Mouse (Mus musculus): ENCODE results near the gene Gna11.
A peak's percentile ranks its signal among the peaks of the same experiment; 100 is the strongest.

Gene Gna11

DNA sequence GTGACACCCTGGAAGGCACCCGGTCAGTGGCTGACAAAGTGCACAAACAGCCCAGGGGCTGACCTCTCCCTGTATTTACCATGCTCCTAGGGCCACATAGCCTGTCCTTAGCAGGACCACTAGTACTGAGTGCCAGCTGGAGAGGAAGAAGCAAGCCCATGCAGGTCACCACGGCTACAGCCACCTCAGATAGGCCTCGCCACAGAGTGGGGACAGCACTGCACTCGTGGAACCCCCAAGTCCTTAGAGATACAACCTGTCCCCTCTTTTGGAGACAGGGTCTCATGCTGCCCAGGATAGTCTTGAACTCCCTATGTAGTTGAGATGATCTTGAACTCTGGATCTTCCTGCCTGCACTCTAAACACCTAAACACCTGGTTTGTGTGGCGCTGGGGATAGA is 3.6 kb downstream of the Gna11 start:
- DNase-seq = no peak

DNA sequence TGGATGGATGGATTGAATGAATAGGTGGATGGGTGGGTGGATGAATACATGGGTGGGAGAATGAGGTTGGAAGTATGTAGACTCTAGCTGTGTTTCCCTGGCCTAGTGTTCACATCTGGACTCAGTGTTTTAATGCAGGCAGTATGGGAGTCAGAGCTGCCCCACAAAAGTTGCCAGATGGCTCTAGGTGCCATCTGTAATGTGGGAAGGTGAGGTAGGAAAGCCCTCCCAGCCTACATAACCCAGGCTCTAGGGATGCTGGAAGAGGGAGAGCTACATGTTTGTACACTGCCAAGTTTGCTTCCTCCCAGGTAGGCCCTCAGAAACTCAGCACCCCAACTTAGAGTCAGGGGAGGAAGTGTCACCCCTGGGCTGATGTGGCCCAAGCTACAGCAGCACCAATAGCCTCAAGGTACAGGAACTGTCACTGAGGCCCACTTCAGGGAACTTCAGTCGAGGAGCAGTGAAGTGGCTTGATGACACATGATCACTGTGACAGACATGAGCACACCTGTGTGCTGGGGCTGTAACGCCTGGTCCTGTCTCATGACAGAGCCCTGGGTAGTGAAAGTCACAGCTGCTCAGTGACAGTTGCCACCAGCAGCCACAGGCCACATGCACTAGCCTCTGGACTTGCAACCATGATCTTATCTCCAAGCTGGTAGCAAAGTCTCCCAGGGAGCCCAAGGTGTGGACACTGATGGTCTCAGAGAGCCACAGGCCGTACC is 6.5 kb downstream of the Gna11 start:
- DNase-seq = no peak

DNA sequence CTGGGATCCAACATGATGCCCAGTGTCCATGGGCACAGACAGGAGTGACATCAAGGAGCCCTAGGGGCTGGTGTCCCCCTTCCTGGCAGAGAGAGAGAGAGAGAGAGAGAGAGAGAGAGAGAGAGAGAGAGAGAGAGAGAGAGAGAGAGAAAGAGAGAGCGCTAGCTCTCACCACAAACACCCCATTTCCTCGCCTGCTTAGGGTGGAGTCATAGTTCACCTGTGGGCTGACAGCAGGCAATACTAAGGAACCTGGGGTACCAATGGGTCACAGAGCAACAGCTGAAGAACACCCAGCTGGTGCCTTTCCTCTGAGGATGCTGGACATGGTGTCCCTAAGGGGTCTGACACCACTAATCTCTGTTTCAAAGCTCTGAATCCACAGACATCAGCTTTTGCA is 7.6 kb downstream of the Gna11 start:
- DNase-seq = no peak

DNA sequence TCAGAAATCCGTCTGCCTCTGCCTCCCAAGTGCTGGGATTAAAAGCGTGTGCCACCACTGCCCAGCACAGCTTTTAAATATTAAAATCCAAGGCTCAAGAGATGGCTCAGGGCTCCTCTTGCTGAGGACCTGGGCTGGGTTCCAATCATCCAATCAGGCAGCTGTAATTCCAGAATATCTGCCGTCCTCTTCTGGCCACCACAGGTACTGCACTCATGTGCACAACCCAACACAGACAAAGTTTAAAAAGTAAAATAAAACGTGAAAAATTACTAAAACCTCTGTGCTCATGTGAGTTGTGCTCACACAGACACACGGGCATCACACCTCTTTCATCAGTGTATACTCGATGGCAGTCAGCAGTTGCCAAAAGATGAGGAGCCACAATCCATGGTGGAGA is 8.3 kb downstream of the Gna11 start:
- DNase-seq = no peak

DNA sequence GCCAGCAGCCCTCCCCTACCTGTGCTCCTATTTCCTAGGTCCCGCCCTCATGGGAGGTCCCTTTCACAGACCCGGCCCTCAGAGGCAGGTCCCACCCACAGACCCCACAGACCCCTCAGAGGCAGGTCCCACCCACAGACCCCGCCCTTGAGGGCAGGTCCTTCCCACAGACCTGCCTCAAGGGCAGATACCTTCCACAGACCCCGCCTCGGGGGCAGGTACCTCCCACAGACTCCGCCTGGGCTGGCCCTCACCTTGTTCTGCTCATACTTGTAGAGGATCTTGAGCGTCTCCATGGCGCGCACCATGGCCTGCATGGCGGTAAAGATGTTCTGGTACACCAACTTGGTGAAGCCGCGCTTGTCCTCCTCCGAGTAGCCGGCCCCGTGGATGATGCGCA is 10.2 kb downstream of the Gna11 start:
- DNase-seq = no peak

DNA sequence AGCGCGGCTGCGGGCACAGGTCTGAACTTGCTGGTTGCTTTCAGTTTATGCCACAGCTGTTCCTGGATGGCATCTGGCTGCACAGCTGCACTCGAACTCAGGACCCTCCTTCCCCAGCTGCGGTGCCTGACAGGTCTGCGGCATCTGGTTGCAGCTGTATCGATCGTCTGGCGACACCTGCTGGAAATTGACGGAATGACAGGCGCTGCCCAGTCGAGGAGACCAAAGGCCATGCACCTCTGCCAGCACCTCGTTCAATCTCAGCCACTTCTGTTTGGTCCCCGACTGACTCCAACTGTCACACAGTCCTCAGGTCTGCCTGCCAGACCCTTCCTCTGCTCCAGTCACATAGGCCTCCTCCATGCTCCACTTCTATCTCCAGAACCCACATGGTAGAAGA is 18.2 kb downstream of the Gna11 start:
- DNase-seq = no peak

DNA sequence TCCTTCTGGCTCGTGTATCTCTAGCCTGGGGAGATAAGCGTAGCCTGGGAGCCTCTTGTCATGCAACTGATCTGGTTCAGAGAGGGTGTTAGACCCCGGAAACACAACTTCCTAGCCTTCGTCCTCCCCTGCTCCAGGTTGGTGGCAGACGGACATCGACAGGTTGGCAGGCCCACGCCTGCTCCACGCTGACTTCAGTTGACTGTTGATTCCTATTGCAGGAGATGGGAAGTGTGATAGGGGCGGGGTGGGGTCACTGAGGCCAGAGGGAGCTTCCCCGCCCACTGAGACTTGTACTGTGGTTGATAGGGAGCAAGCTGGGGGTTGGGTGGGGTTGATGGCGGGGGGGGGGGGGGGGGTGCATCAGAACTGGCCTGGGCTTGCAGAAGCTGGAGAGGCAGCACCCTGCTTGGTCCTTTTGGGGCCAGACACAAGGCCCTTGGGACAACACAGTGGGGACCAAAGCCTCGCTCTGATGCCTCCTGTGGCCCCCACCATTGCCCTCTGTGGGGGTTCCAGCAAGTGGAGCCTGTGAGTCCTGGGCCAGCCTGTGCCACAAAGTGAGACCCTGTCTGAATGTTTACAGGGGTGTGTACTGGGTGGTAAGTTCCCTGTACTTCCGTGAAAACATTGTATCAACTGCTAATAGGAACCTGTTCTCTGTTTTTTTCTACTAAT is 19.8 kb downstream of the Gna11 start:
- DNase-seq = no peak

DNA sequence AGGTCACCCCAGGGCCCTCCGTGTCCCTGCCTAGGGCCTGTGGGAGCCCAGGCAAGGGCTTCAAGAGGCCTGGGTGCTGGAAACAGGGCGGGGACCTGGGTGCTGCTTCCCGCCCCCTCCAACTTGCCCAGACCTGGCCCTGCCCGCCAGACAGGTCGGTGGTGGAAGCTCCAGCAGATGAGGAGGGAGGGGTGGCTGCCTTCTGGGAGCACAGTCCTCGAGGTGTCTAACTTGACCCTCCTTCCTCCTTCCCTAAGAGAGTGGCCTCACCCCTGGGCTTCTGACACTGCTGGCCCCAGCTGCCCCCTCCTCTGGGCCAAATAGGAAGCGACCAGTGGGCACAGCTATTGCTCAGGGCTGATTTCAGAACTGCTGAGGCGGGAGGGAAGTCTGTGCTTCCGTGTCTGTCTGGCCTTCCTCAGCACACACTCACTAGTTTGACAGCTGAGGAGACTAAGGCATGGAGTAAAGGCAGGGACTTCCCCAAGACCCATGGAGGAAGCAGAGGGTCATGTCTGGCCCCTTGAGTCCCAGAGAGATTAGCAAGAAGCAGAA is 20.9 kb downstream of the Gna11 start, which contains the start of gene Gna15:
TSS of gene Gna15 (minus strand) at position 175 of the 555 bp plus-strand sequence.
- peak; percentile 84 for DNase-seq

DNA sequence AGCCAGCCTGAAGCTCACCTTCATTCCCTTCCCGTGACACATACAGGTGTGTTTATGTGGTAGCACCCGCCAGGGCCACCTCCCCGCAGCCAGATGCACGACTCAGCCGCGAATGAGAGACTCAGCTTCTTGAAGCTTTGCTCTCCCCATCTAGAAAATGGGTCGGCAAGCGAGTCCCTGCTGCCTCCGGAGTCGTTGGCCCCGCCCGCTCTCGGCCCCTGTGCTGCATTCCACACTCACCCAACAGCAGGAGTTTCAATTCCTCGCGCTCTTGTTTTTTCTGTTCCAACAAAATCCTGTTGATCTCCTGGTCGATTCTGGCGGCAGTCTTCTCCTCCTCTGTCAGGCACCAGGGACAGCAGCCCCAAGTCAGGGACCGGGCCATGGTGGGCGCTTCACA is 21.4 kb downstream of the Gna11 start:
- no peak for DNase-seq

DNA sequence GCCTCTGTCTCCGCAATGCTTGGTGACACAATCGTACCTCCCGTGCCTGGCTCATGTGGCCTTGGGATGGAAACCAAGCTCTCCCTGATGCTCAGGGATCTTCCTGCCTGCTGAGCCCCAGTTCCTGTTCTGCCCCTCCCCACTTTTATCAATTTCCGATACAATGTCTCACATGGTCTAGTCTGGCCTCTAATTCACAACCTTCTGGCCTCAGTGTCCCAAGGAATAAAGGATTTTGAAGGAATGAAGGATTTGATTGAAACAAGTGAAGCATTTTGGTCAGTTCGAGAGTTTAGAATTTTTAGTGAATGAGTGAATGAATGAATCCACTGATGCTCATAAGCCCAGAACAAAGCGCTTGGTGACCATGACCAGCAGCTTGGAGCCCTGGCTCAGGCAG is 21.8 kb downstream of the Gna11 start:
- DNase-seq = no peak

DNA sequence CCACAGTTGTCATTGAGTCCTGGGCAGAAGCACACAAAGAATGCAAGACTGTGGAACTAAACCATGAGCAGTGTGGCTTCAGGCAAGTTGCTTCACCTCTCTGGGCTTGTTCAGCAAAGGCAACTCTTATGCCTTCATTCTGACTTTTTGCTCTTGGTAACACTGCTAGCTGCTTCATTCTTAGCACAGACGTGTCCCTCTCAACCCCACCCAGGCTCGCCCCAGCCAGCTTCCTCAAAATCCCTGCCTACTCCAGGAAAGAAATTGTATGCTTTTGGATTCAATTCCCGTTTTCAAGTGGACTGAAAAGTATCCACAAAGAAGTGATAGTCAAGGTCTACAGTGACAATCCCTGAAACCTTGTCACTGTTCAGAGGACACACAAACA is 25.0 kb downstream of the Gna11 start:
- no peak for DNase-seq

DNA sequence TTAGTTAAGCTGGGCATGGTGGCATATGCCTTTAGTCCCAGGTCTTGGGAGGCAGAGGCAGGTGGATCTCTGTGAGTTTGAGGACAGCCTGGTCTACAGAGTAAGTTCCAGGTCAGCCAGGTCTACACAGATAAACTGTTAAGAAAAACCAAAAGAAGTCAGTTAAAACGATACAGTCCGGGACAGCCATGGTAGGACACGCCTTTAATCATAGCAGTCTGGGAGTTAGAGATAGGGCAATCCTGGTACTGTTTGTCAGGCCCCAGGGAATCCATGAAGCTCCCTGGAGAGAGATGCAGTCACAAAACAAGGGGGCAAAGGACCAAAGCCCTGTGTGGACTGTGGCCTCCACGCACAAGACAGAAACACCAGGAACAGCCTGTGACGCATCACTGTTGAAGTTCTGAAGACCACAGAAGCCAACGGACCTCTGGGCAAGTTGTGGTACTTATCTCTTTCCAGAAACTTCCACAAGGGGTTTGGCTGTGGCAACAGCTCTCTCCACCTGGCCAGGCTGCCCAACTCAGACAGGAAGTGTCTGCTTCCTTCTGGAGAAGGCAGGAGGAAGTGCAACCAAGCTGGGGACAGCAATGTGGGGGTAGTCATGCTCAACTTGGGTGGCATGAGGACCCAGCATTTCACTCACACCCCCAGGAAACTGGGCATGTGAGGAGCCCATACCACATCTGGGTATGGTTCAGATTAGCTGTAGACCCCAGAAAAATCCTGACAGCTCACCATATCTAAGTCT is 25.6 kb downstream of the Gna11 start:
- peak; percentile 80 for DNase-seq

DNA sequence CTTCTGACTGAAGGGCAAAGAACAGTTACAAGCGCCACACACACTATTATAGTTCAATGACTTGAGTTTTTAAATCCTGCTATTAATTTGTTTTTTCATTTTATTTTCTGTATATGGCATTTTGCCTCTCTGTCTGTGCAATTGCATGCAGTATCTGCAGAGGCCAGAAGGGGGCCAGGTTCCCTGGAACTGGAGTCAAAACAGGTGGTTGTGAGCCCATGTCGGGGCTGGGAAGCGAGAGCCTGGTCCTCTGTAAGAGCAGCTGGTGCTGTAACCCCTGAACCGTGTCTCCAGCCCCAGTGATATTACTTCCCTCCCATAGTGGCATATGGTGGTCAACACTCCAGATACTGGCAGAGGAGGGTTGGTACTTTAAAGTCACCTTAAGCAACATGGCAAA is 26.4 kb downstream of the Gna11 start:
- DNase-seq = no peak

DNA sequence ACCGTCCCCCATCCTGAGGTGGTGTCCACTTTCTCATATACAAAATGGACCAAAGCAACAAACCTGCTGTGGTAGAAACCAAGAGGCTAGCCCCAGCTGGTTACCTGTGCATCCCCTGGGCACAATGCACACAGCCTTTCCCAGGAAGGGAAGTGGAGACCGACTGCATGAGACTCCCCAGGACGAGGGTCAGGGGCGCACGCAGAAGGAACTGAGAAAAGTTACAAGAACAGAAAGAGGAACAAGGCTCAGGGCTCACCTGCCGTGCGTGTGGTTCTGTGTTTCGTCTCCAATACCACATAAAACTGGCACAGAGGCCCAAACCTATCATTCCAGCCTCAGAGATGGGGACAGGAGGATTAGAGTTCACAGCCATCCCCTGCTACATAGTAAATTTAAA is 27.8 kb downstream of the Gna11 start:
- DNase-seq = no peak

DNA sequence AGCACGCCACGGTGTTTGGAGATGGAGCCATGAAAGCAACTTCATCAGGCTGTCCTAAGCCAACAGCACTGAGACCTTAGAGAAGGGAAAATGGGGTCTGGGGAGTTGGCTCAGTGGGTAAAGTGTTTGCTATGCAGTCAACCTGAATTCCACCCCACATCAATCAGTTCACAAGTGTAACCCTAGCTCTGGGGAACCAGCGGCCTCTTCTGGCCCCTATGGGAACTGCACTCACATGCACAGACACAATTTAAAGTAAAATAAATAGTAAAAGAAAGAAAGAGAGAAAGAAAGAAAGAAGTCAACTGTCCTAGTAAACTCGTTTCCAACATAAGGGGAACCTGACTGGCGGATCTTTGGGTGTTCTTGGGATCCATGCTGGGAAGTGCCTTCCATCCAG is 31.2 kb downstream of the Gna11 start:
- no peak for DNase-seq

DNA sequence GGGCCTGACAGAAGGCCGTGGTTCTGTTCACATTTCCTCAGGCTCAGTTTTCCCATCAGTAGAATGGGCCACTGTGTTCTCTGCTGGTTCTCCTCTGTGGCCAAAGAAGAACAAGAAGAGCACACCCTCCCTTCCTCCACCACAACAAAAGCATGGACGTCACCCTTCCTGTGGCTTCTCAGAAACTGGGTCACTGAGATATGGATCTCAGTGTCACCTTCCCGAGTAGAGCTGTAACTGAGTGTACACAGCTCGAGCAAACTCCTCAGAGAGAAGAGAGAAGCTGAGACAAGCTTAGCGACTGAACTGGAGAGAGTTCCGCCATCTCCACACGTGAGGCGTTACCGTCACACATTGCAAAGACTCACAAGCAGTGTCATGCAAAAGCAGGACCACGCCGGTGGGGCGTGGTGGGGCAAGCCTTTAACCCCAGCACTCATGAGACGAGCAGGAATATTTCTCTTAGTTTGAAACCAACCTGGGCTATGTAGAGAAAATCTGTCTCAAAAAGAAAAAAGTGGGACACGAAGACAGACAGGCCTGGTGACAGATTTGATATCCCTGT is 34.7 kb downstream of the Gna11 start:
- no peak for DNase-seq

DNA sequence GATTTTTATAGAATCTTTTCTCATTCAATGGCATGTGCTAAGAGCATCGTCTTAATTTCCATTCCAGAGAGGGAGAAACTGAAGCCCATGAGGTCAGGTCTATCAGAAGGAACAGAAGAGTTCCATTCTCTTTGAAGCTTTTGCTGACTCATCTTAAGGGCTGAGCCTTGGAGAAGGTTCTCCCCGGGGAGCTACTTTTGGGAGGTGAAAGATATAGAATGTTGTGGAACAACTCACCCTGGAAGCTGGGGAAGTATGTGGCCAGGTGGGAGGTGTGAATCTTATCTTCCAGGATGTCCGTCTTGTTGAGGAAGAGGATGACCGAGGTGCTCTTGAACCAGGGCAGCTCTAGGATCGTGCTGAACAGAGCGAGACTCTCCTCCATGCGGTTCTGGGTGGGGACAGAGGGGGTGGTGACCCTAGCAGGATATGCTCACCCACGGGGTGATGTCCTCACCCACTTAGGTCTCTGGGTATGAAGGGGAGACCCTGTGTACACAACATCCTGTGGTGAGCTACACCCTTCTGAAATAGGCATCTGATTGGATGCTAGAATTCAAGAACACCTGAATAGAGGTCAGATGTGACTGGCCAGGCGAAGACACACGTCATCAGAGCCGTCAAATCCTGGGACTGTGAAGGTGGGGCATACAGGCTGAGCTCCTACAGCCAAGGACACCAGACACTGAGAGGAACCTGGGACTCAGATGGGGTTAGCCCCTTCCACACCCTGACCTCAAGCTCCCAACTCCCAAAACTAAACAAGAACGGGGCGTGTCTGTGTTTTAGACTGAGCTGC is 37.1 kb downstream of the Gna11 start:
- no peak for DNase-seq

DNA sequence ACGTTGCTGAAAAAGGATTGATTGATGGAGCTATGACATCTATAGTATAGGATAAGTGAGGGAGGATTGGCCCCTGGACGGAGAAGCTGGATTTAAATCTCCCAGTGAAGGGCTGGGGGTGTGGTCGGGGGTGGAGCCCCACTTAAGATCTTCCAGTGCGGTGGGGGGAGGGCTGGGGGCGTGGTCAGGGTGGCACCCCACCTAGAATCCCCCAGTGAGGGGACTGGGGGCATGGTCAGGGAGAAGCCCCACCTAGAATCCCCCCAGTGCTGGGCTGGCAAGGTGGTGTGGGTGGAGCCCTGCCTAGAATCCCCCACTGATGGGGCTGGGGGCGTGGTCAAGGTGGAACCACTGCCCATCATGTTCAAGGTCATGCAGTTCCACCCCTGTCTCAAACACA is 37.9 kb downstream of the Gna11 start:
- DNase-seq = no peak

DNA sequence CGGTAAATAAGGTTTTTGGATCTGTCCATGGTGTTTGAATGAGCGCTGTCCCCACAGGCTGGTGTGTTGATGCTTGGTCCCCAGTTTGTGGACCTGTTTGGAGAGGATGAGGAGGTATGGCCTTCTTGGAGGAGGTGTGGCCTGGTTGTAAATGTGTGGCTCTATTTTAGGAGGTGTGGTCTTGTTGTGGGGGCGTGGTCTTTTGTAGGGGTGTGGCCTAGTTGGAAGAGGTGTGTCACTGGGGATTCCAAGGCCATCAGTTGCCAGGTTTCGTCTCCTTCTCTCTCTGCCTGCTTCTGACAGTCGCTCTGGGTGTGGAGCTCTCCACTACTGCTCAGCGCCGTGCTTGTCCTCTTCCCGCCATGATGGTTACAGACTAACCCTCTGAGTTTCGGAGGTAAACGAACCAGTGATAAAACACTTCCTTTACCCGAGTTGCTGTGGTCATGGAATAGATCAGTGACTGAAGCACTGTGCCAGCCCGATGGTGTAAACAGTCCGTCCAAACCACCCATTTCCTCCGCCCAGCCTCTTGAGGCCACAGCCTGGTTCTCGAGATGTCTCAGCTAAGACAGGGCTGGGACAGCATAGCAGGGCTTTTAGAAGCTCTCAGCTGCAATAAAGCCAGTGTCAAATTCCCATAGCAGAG is 39.9 kb downstream of the Gna11 start:
- DNase-seq = no peak

DNA sequence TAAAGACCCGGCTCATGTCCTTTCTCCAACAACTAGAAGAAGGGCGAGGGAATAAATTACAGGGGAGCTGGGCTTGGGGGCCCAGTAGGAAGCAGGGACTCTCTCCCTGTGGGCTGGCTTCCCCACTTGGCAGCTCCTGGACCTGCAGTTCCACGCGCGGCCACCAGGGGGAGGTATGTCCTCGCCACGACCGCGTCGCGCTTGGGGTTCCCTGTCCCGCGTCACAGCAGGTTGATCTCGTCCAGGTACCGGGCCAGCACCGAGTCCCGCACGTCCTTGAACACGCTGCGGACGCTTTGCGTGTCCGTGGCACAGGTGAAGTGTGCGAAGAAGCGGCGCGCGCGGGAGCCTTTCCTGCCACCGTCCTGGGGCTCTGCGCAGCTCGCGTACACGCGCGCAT is 42.3 kb downstream of the Gna11 start:
- peak; percentile 81 for DNase-seq

DNA sequence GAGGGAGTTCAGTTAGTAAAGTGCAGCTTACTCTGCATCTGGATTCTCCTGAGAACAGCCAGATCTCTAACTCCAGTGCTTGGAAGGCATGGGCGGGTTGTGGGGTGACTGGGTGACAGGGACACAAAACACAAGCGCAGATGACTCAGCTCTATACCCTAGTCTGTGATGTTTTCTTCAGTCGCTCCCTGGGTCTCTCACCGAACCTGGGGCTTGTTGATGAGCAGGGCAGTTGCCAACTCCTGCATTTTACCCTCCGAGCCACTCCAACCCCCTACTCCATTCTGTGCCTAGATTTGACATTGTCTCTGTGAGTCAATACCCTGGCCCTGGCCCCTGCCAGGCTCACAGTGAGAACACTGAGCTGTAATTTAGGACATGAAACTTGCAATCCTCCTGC is 43.1 kb downstream of the Gna11 start:
- no peak for DNase-seq

DNA sequence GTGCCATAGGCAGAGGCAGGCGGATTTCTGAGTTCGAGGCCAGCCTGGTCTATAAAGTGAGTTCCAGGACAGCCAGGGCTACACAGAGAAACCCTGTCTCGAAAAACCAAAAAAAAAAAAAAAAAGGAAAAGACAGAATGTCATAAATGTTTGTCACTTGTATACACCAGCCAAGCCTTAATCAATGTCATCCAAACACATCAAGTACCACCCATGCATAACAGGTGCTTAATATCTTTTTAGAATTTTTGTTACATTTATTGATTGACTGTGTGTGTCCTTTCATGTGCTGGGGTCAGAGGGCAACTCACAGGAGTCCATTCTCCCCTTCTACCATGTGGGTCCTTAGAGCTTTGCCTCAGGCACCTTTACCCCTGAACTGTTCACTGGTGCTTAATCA is 45.0 kb downstream of the Gna11 start, which contains the start of gene S1pr4:
TSS of gene S1pr4 (minus strand) at position 101 of the 400 bp plus-strand sequence.
- DNase-seq = no peak
